Mouse (Mus musculus) ES-Bruce4 (cell line): ENCODE results near the gene Klhl29.

Experiments used
- CTCF ChIP-seq: IDR thresholded peaks from one replicate; pipeline ENCODE4 v1.8.1; 2011; ENCODE audit warnings: low read depth, low read length
- EP300 ChIP-seq: IDR thresholded peaks from 2 replicates; pipeline ENCODE4 v1.6.1; 2011; ENCODE audit warnings: low read depth, low read length; ENCODE audit not compliant: insufficient read depth
- POLR2A ChIP-seq: IDR thresholded peaks from one replicate; pipeline ENCODE4 v1.8.1; 2011; ENCODE audit warnings: low read length; ENCODE audit not compliant: insufficient read depth

DNA sequence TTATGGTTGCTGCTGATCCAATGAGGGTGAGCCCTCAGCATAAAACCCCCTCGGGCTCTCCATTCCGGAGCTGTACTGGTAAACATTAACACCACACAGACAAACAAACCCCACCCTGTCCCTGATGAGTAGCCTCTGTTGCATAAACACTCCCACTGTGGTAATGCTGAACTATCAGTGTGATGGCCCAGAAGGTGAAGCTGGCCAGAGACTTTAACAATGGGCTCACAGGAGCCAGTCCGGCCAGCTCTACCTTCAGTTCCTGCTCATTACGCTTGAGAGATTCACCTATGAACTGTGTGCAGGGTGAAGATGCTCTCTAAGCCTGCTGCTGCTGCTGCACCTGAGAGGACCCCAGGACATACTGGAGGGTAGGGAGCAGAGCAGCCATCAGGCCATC is 132.0 kb downstream of the Klhl29 start:
- TF ChIP-seq POLR2A (no peak), CTCF (no peak), EP300 (no peak)
